Mouse (Mus musculus): Measurements from ENCODE around the gene Ptbp3. TPM values are rescaled to one million over a fixed set of nuclear protein-coding genes. Genes with fewer than 3 reads are reported as not detected.

Ptbp3 gene
- polyA plus RNA-seq, 1 experiment from 2014 or later = 23.2 TPM

DNA sequence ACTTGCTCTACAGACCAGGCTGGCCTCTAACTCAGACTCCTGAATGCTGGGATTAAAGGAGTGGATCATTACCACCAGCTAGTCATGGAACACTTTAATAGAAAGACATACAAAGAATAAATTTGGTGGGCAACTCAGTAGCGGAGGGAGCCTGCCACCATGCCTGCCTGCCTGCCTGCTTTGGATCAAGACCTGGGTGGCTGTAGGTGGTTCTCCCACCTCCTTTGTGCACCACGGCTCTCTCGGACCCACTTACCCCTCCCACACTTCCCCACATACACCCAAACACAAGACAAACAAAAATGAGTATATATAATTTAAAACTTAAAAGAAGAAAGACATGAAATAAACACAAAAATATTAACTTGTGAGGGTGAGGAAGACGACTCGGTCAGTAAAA is 92.1 kb downstream of the Ptbp3 start:
- DNase-seq (ENCODE audit: low spot score) = no peak
- no peaks in the 10 kb centered on the region for H3K27me3 ChIP-seq (ENCODE audit: insufficient read depth, poor library complexity, severe bottlenecking)
- no peak overlapping the region for H3K4me3 ChIP-seq
- H3K36me3 ChIP-seq = no peaks in the 10 kb centered on the region
- no peaks in the 10 kb centered on the region for H3K9me3 ChIP-seq
- WGBS = 94% methylated on average over 5 of the region's 5 CpGs
- H3K27ac ChIP-seq = no peak overlapping the region
- no peaks in the 10 kb centered on the region for H3K4me1 ChIP-seq (replicated peaks)

DNA sequence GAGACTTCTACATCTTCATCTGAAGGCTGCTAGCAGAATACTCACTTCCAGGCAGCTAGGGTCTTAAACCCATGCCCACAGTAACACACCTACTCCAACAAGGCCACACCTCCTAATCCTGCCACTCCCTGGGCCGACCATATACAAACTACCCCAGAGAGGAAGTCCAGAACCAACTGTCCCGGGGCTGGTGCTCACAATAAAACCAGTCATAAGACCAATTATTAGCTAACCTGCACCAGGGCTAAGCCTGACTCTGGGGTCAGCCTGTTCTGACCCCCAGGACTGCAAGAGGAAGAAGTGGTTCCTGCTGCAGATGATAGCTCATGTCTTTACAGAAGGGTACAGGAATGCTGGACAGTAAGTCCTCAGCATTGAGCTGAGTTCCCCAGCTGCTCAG is 93.7 kb downstream of the Ptbp3 start:
- Histone ChIP-seq H3K9me3 (no peaks in the 10 kb centered on the region), H3K4me1 (replicated peaks) (no peaks in the 10 kb centered on the region), H3K27me3 (ENCODE audit: insufficient read depth, poor library complexity, severe bottlenecking) (no peaks in the 10 kb centered on the region), H3K36me3 (no peaks in the 10 kb centered on the region), H3K27ac (no peak overlapping the region), H3K4me3 (no peak overlapping the region)
- DNase-seq (ENCODE audit: low spot score) = no peak
- WGBS = 76% methylated on average over 2 of the region's 2 CpGs

DNA sequence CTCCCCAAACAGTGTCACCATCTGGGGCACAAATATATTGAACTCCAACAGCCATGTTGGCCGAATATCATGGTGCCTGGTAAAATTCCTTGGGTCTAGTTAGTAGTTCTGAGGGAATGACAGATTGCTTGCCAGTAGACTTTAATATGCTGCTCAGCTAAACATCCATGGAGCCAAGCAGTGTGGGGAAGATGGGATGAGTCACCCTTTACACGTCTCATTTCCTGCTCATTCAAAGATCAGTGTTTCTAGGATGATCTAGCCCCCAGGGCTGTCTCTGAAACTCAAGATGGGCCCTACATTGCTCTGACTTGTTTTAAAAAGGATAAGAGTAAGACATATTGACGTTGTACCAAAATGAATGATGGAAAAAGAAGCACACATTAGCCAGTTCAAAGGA is 95.1 kb downstream of the Ptbp3 start:
- Histone ChIP-seq H3K4me3 (no peak overlapping the region), H3K36me3 (no peaks in the 10 kb centered on the region), H3K27me3 (ENCODE audit: insufficient read depth, poor library complexity, severe bottlenecking) (no peaks in the 10 kb centered on the region), H3K9me3 (no peaks in the 10 kb centered on the region), H3K27ac (no peak overlapping the region), H3K4me1 (replicated peaks) (no peaks in the 10 kb centered on the region)
- WGBS = 82% methylated on average over 3 of the region's 3 CpGs
- no peak for DNase-seq (ENCODE audit: low spot score)

GRCm38 (mm10) chr4:59452503-59452933 is 96.6 kb downstream of the Ptbp3 start:
- Histone ChIP-seq H3K4me1 (replicated peaks) (peaks cover 5% of the 10 kb centered on the region), H3K36me3 (no peaks in the 10 kb centered on the region), H3K9me3 (no peaks in the 10 kb centered on the region), H3K27ac (no peak overlapping the region), H3K4me3 (no peak overlapping the region), H3K27me3 (ENCODE audit: insufficient read depth, poor library complexity, severe bottlenecking) (no peaks in the 10 kb centered on the region)
- WGBS = 90% methylated on average over 8 of the region's 8 CpGs
- DNase-seq (ENCODE audit: low spot score) = no peak

DNA sequence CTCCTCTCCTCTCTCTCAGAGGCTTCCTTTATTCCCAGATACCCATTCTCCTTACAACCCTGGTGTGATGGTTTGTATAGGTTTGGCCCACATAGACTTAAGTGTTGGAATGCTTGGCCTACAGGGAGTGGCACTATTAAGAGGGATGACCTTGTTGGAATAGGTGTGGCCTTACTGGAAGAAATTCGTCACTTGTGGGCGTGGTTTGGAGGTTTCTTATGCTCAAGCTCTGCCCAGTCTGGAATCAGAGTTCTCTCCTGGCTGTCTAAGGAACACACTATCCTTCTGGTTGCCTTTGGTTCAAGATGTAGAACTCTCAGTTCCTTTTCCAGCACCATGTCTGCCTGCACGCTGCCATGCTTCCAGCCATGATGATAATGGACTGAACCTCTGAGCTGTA is 98.3 kb downstream of the Ptbp3 start:
- peaks cover 5% of the 10 kb centered on the region for H3K4me1 ChIP-seq (replicated peaks)
- H3K27ac ChIP-seq = no peak overlapping the region
- no peaks in the 10 kb centered on the region for H3K36me3 ChIP-seq
- no peaks in the 10 kb centered on the region for H3K27me3 ChIP-seq (ENCODE audit: insufficient read depth, poor library complexity, severe bottlenecking)
- H3K4me3 ChIP-seq = no peak overlapping the region
- 85% methylated on average over 3 of the region's 3 CpGs for WGBS
- no peaks in the 10 kb centered on the region for H3K9me3 ChIP-seq
- DNase-seq (ENCODE audit: low spot score) = no peak

- H3K27ac ChIP-seq = no peak overlapping the region
- no peaks in the 10 kb centered on the region for H3K9me3 ChIP-seq
- no peaks in the 10 kb centered on the region for H3K36me3 ChIP-seq
- 83% methylated on average over 6 of the region's 6 CpGs for WGBS
- DNase-seq (ENCODE audit: low spot score) = no peak
- H3K4me1 ChIP-seq (replicated peaks) = peaks cover 5% of the 10 kb centered on the region
- H3K4me3 ChIP-seq = no peak overlapping the region
- H3K27me3 ChIP-seq (ENCODE audit: insufficient read depth, poor library complexity, severe bottlenecking) = no peaks in the 10 kb centered on the region
Observed at GRCm38 (mm10) chr4:59450234-59450854, 98.8 kb downstream of the Ptbp3 start.

- Histone ChIP-seq H3K4me3 (no peak overlapping the region), H3K36me3 (no peaks in the 10 kb centered on the region), H3K27me3 (ENCODE audit: insufficient read depth, poor library complexity, severe bottlenecking) (no peaks in the 10 kb centered on the region), H3K4me1 (replicated peaks) (peaks cover 5% of the 10 kb centered on the region), H3K27ac (no peak overlapping the region), H3K9me3 (no peaks in the 10 kb centered on the region)
- 59% methylated on average over 1 of the region's 1 CpGs for WGBS
- no peak for DNase-seq (ENCODE audit: low spot score)
Observed at GRCm38 (mm10) chr4:59447296-59447695, 101.9 kb downstream of the Ptbp3 start.

GRCm38 (mm10) chr4:59445516-59445915 is 103.6 kb downstream of the Ptbp3 start:
- peaks cover 5% of the 10 kb centered on the region for H3K4me1 ChIP-seq (replicated peaks)
- H3K36me3 ChIP-seq = no peaks in the 10 kb centered on the region
- no peaks in the 10 kb centered on the region for H3K9me3 ChIP-seq
- no peak overlapping the region for H3K4me3 ChIP-seq
- H3K27ac ChIP-seq = no peak overlapping the region
- 72% methylated on average over 6 of the region's 6 CpGs for WGBS
- DNase-seq (ENCODE audit: low spot score) = no peak
- peaks cover 5% of the 10 kb centered on the region; the same call in 1 of the 2 replicates for H3K27me3 ChIP-seq (ENCODE audit: insufficient read depth, poor library complexity, severe bottlenecking)

DNA sequence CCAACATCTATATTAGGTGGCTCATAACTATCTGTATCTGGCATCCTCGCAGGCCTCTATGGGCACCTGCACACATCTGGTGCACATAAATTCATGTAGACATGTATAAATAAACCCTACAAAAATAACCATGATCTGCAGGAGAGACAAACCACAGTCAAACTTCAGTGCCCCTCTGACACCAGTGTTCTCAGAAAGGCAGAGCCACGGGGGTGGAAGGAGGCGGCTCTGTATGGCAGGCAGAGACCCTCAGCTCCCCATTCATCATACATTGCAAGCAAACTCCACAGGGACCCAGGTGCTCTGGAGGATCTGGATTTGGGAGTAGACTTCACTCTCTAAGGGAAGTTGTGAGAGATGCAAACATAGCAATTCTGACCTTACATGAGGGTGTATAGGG is 104.2 kb downstream of the Ptbp3 start:
- DNase-seq (ENCODE audit: low spot score) = no peak
- H3K9me3 ChIP-seq = no peaks in the 10 kb centered on the region
- 80% methylated on average over 3 of the region's 3 CpGs for WGBS
- H3K4me3 ChIP-seq = no peak overlapping the region
- H3K27me3 ChIP-seq (ENCODE audit: insufficient read depth, poor library complexity, severe bottlenecking) = peaks cover 10% of the 10 kb centered on the region
- H3K27ac ChIP-seq = no peak overlapping the region
- H3K4me1 ChIP-seq (replicated peaks) = peaks cover 7% of the 10 kb centered on the region
- no peaks in the 10 kb centered on the region for H3K36me3 ChIP-seq

- Histone ChIP-seq H3K27ac (no peak overlapping the region), H3K36me3 (no peaks in the 10 kb centered on the region), H3K27me3 (ENCODE audit: insufficient read depth, poor library complexity, severe bottlenecking) (peaks cover 19% of the 10 kb centered on the region), H3K4me3 (no peak overlapping the region), H3K9me3 (no peaks in the 10 kb centered on the region), H3K4me1 (replicated peaks) (peaks cover 7% of the 10 kb centered on the region)
- DNase-seq (ENCODE audit: low spot score) = no peak
- WGBS = 80% methylated on average over 4 of the region's 4 CpGs
Observed at GRCm38 (mm10) chr4:59444085-59444484, 105.1 kb downstream of the Ptbp3 start.

DNA sequence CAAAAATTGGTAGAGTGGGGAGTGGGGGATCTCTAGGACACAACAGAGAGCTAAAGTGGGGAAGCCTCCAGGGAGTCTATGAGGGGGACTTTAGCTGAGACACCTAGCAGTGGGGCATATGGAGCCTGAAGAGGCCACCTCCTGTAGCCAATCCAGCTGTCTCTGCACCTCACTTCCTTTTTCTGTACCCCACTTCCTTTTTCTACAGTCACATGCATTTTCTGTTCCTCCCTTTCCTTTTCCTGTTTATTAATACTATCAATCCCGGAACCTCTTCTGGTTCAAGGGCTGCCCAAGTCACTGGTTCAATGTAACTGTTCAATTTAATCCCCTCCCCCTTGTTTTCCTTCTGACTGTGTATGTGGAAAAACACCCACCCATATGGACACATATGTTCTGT is 107.9 kb downstream of the Ptbp3 start:
- peaks cover 46% of the 10 kb centered on the region for H3K27me3 ChIP-seq (ENCODE audit: insufficient read depth, poor library complexity, severe bottlenecking)
- H3K4me1 ChIP-seq (replicated peaks) = peaks cover 14% of the 10 kb centered on the region
- 94% methylated on average over 1 of the region's 1 CpGs for WGBS
- H3K9me3 ChIP-seq = 0 out of 2 replicates have a peak, but pooled peaks cover under 1% of the 10 kb centered on the region
- no peak overlapping the region for H3K27ac ChIP-seq
- no peak for DNase-seq (ENCODE audit: low spot score)
- no peaks in the 10 kb centered on the region for H3K36me3 ChIP-seq
- no peak overlapping the region for H3K4me3 ChIP-seq

DNA sequence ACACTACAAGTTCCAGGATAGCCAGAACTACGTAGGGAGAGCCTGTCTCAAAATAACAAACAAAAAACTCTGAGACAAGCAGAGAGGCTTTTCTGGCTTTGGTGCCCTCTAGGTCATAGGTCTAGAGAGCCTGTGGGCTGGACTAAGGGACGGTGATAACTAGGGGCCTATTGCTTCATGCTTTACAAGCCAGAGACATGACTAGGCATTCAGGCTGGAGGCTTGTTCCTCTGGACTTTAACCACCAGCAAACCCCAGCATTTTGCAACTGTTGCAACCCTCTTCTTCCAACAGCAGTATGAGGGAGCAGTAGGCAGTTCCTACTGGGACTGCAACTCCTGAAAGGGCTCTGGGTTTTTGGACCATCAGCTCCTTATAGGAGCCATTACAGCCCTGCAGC is 109.2 kb downstream of the Ptbp3 start:
- H3K4me3 ChIP-seq = no peak overlapping the region
- peaks cover 51% of the 10 kb centered on the region for H3K27me3 ChIP-seq (ENCODE audit: insufficient read depth, poor library complexity, severe bottlenecking)
- H3K4me1 ChIP-seq (replicated peaks) = peaks cover 14% of the 10 kb centered on the region
- 25% methylated on average over 2 of the region's 2 CpGs for WGBS
- no peaks in the 10 kb centered on the region for H3K36me3 ChIP-seq
- DNase-seq (ENCODE audit: low spot score) = no peak
- H3K27ac ChIP-seq = no peak overlapping the region
- 0 out of 2 replicates have a peak, but pooled peaks cover 4% of the 10 kb centered on the region for H3K9me3 ChIP-seq

DNA sequence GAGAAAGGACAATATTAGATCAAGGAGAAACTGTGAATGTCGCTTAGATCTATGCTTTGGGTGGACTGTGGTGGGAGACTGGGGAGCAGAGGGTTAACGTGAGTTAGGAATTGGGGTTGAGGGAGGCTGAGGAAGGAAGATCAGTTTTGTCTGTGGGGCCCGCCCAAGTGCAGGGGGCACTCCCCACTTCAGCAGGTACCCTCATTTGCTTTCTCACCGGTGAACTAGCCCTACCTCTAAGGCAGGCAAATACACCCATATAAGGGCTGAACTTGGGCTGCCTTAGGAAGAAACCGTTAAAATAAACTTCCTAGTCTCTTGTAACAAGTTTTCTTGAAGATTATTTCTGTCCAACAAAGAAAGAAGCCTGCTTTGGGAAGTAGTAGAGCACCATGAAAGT is 110.1 kb downstream of the Ptbp3 start:
- Histone ChIP-seq H3K4me1 (replicated peaks) (peaks cover 14% of the 10 kb centered on the region), H3K27ac (0 out of 2 replicates have a peak overlapping the region, but pooled peaks have one; percentile 29), H3K36me3 (no peaks in the 10 kb centered on the region), H3K9me3 (0 out of 2 replicates have a peak, but pooled peaks cover 4% of the 10 kb centered on the region), H3K27me3 (ENCODE audit: insufficient read depth, poor library complexity, severe bottlenecking) (peaks cover 51% of the 10 kb centered on the region), H3K4me3 (peak overlapping the region; percentile 72)
- DNase-seq (ENCODE audit: low spot score) = no peak
- WGBS = 31% methylated on average over 5 of the region's 5 CpGs

Data from hindbrain, embryonic 10.5 days (tissue).